Mouse (Mus musculus) lung, postnatal 0 days (tissue): Measurements from ENCODE around the gene Syt8.

Experiments used
- CTCF ChIP-seq: IDR thresholded peaks from 2 replicates; pipeline ENCODE4 v1.5.1; 2016; ENCODE audit warnings: antibody characterized with exemption, mild to moderate bottlenecking
- EP300 ChIP-seq: IDR thresholded peaks from 2 replicates; pipeline ENCODE4 v1.6.1; 2016; ENCODE audit warnings: antibody characterized with exemption, mild to moderate bottlenecking, control low read depth

GRCm38 (mm10) chr7:142471884-142472570, 37.4 kb downstream of the Syt8 start:
- TF ChIP-seq EP300 (no peak), CTCF (no peak)
